Mouse (Mus musculus) midbrain, embryonic 15.5 days (tissue): ENCODE data around the gene Dnmt3l. TPM values are rescaled to one million over a fixed set of nuclear protein-coding genes. Genes with fewer than 3 reads are reported as not detected.

Experiments used
- ATAC-seq: fragments of 200-750 bp; cut with Nextera tagmentation; replicated peaks from 2 replicates; pipeline ENCODE4 v1.8.0; 2017; ENCODE audit warnings: moderate TSS enrichment
- H3K27ac ChIP-seq: fragments of 300-500 bp; sonication (generic); 2 replicates; pipeline ENCODE4 v1.5.1; 2015; ENCODE audit warnings: mild to moderate bottlenecking, inconsistent platforms
- H3K27me3 ChIP-seq: fragments of 300-500 bp; sonication (generic); replicated peaks from 2 replicates; pipeline ENCODE4 v1.6.1; 2015; ENCODE audit warnings: inconsistent platforms
- H3K36me3 ChIP-seq: fragments of 300-500 bp; sonication (generic); replicated peaks from 2 replicates; pipeline ENCODE4 v1.6.1; 2015; ENCODE audit warnings: inconsistent platforms
- H3K4me1 ChIP-seq: fragments of 300-500 bp; sonication (generic); 2 replicates; pipeline ENCODE4 v1.6.1; 2015; ENCODE audit warnings: inconsistent platforms
- H3K4me2 ChIP-seq: fragments of 300-500 bp; sonication (generic); 2 replicates; pipeline ENCODE4 v1.6.1; 2015; ENCODE audit warnings: inconsistent platforms, mild to moderate bottlenecking, moderate library complexity
- H3K4me3 ChIP-seq: fragments of 300-500 bp; sonication (generic); 2 replicates; pipeline ENCODE4 v1.5.1; 2015; ENCODE audit warnings: mild to moderate bottlenecking, inconsistent platforms
- H3K9ac ChIP-seq: fragments of 300-500 bp; sonication (generic); 2 replicates; pipeline ENCODE4 v1.6.1; 2015; ENCODE audit warnings: mild to moderate bottlenecking, inconsistent platforms
- H3K9me3 ChIP-seq: fragments of 300-500 bp; sonication (generic); 2 replicates; pipeline ENCODE4 v1.6.1; 2016; ENCODE audit warnings: inconsistent platforms
- WGBS: fragments of 180-500 bp; shearing (Covaris S2); methylation state at CpG from one replicate; pipeline ENCODE4 v1.1.7; 2015; ENCODE audit warnings: mixed read lengths; 5-methylcytosine and 5-hydroxymethylcytosine counted together
- polyA plus RNA-seq: library from polyadenylated mRNA; unstranded; fragments of >200 nt; fragmentation: Nextera tagmentation; extraction: Ambion mirVana; gene quantifications from 2 replicates; pipeline ENCODE4 v1.2.1, GENCODE M21; 2015

The Dnmt3l gene
- polyA plus RNA-seq, 1 experiment from 2014 or later, result not detected

- H3K27me3 ChIP-seq, result no peaks in the 10 kb centered on the region
- H3K9ac ChIP-seq, result no peak overlapping the region
- no peak overlapping the region for H3K27ac ChIP-seq
- H3K9me3 ChIP-seq, result no peaks in the 10 kb centered on the region
- 68% methylated on average over 14 of the region's 14 CpGs for WGBS
- no peaks in the 10 kb centered on the region for H3K36me3 ChIP-seq
- ATAC-seq, result peak; percentile 52; the same call in 1 of the 2 replicates
- peak overlapping the region; percentile 50 for H3K4me2 ChIP-seq
- H3K4me1 ChIP-seq, result peaks cover 6% of the 10 kb centered on the region; the same call in 1 of the 2 replicates
- peak overlapping the region; percentile 27 for H3K4me3 ChIP-seq
Observed at GRCm38 (mm10) chr10:78042697-78043405, 1.1 kb downstream of the Dnmt3l start.

- no peaks in the 10 kb centered on the region for H3K27me3 ChIP-seq
- H3K4me3 ChIP-seq, result peak within 1 kb of the TSS; percentile 27
- H3K4me2 ChIP-seq, result peak within 1 kb of the TSS; percentile 50
- H3K4me1 ChIP-seq, result peaks cover 6% of the 10 kb centered on the region; the same call in 1 of the 2 replicates
- no peak within 1 kb of the TSS for H3K27ac ChIP-seq
- peak; percentile 83 for ATAC-seq
- H3K36me3 ChIP-seq, result no peaks in the 10 kb centered on the region
- no peak within 1 kb of the TSS for H3K9ac ChIP-seq
- WGBS, result 2% methylated on average over 27 of the region's 27 CpGs
- H3K9me3 ChIP-seq, result no peaks in the 10 kb centered on the region
Observed at GRCm38 (mm10) chr10:78043406-78043836, 1.7 kb downstream of the Dnmt3l start, which contains the start of gene Aire. Gene Aire (minus strand): TSS chr10:78043610.

GRCm38 (mm10) chr10:78044531-78044930, 2.8 kb downstream of the Dnmt3l start:
- Histone ChIP-seq H3K9me3 (no peaks in the 10 kb centered on the region), H3K36me3 (no peaks in the 10 kb centered on the region), H3K27me3 (no peaks in the 10 kb centered on the region), H3K4me3 (no peak overlapping the region), H3K9ac (no peak overlapping the region), H3K4me1 (peaks cover 6% of the 10 kb centered on the region; the same call in 1 of the 2 replicates), H3K27ac (no peak overlapping the region), H3K4me2 (no peak overlapping the region)
- ATAC-seq, result no peak
- 62% methylated on average over 1 of the region's 1 CpGs for WGBS

GRCm38 (mm10) chr10:78046388-78046787, 4.6 kb downstream of the Dnmt3l start:
- no peak overlapping the region for H3K9ac ChIP-seq
- H3K27ac ChIP-seq, result no peak overlapping the region
- WGBS, result 87% methylated on average over 4 of the region's 4 CpGs
- ATAC-seq, result no peak
- peaks cover 6% of the 10 kb centered on the region; the same call in 1 of the 2 replicates for H3K4me1 ChIP-seq
- no peaks in the 10 kb centered on the region for H3K9me3 ChIP-seq
- no peaks in the 10 kb centered on the region for H3K36me3 ChIP-seq
- H3K4me3 ChIP-seq, result no peak overlapping the region
- no peak overlapping the region for H3K4me2 ChIP-seq
- H3K27me3 ChIP-seq, result no peaks in the 10 kb centered on the region

- WGBS, result 82% methylated on average over 10 of the region's 10 CpGs
- no peak overlapping the region for H3K4me2 ChIP-seq
- no peak for ATAC-seq
- no peak overlapping the region for H3K27ac ChIP-seq
- H3K36me3 ChIP-seq, result no peaks in the 10 kb centered on the region
- H3K27me3 ChIP-seq, result no peaks in the 10 kb centered on the region
- H3K9ac ChIP-seq, result no peak overlapping the region
- H3K4me1 ChIP-seq, result peaks cover 4% of the 10 kb centered on the region; the same call in 1 of the 2 replicates
- no peak overlapping the region for H3K4me3 ChIP-seq
- H3K9me3 ChIP-seq, result no peaks in the 10 kb centered on the region
Observed at GRCm38 (mm10) chr10:78048061-78048730, 6.4 kb downstream of the Dnmt3l start.

GRCm38 (mm10) chr10:78049519-78050035, 7.8 kb downstream of the Dnmt3l start:
- no peak for ATAC-seq

GRCm38 (mm10) chr10:78054633-78055565, 13.2 kb downstream of the Dnmt3l start:
- H3K4me1 ChIP-seq, result no peaks in the 10 kb centered on the region
- no peak overlapping the region for H3K9ac ChIP-seq
- H3K4me3 ChIP-seq, result no peak overlapping the region
- H3K36me3 ChIP-seq, result no peaks in the 10 kb centered on the region
- WGBS, result 76% methylated on average over 19 of the region's 19 CpGs
- H3K27me3 ChIP-seq, result no peaks in the 10 kb centered on the region
- H3K9me3 ChIP-seq, result no peaks in the 10 kb centered on the region
- no peak overlapping the region for H3K27ac ChIP-seq
- no peak for ATAC-seq
- no peak overlapping the region for H3K4me2 ChIP-seq

More at GRCm38 (mm10) chr10:78049519-78050035, 7.8 kb downstream of the Dnmt3l start:
- Histone ChIP-seq H3K27me3 (no peaks in the 10 kb centered on the region), H3K27ac (no peak overlapping the region), H3K4me2 (no peak overlapping the region), H3K36me3 (no peaks in the 10 kb centered on the region), H3K9ac (no peak overlapping the region), H3K9me3 (no peaks in the 10 kb centered on the region), H3K4me1 (no peaks in the 10 kb centered on the region), H3K4me3 (no peak overlapping the region)
- 58% methylated on average over 11 of the region's 11 CpGs for WGBS

- Histone ChIP-seq H3K9ac (no peak overlapping the region), H3K36me3 (no peaks in the 10 kb centered on the region), H3K4me1 (no peaks in the 10 kb centered on the region), H3K9me3 (no peaks in the 10 kb centered on the region), H3K4me3 (no peak overlapping the region), H3K27me3 (no peaks in the 10 kb centered on the region), H3K4me2 (no peak overlapping the region), H3K27ac (no peak overlapping the region)
- no peak for ATAC-seq
- WGBS, result 86% methylated on average over 8 of the region's 8 CpGs
Observed at GRCm38 (mm10) chr10:78057056-78057455, 15.3 kb downstream of the Dnmt3l start.

- Histone ChIP-seq H3K9me3 (no peaks in the 10 kb centered on the region), H3K36me3 (no peaks in the 10 kb centered on the region), H3K4me3 (no peak overlapping the region), H3K9ac (no peak overlapping the region), H3K4me1 (no peaks in the 10 kb centered on the region), H3K27me3 (no peaks in the 10 kb centered on the region; the same call in 1 of the 2 replicates), H3K27ac (no peak overlapping the region), H3K4me2 (no peak overlapping the region)
- no peak for ATAC-seq
- 90% methylated on average over 9 of the region's 9 CpGs for WGBS
Observed at GRCm38 (mm10) chr10:78063122-78063521, 21.4 kb downstream of the Dnmt3l start.

- 43% methylated on average over 4 of the region's 4 CpGs for WGBS
- Histone ChIP-seq H3K36me3 (no peaks in the 10 kb centered on the region), H3K27ac (no peak overlapping the region), H3K4me3 (no peak overlapping the region), H3K4me1 (peaks cover 12% of the 10 kb centered on the region; the same call in 1 of the 2 replicates), H3K4me2 (no peak overlapping the region), H3K9ac (no peak overlapping the region), H3K9me3 (no peaks in the 10 kb centered on the region), H3K27me3 (peaks cover 24% of the 10 kb centered on the region)
- ATAC-seq, result no peak
Observed at GRCm38 (mm10) chr10:78067226-78067625, 25.5 kb downstream of the Dnmt3l start.

GRCm38 (mm10) chr10:78068541-78068940, 26.8 kb downstream of the Dnmt3l start:
- peaks cover 24% of the 10 kb centered on the region for H3K27me3 ChIP-seq
- H3K27ac ChIP-seq, result no peak overlapping the region
- no peaks in the 10 kb centered on the region for H3K36me3 ChIP-seq
- H3K4me1 ChIP-seq, result peaks cover 12% of the 10 kb centered on the region; the same call in 1 of the 2 replicates
- peak overlapping the region; percentile 52 for H3K4me3 ChIP-seq
- no peak for ATAC-seq
- WGBS, result 22% methylated on average over 11 of the region's 11 CpGs
- no peak overlapping the region for H3K9ac ChIP-seq
- H3K4me2 ChIP-seq, result peak overlapping the region; percentile 97
- no peaks in the 10 kb centered on the region for H3K9me3 ChIP-seq
